Mouse (Mus musculus): ENCODE measurements around the gene Sdf2. TPM values are rescaled to one million over a fixed set of nuclear protein-coding genes. Genes with fewer than 3 reads are reported as not detected.

The Sdf2 gene
- polyA plus RNA-seq, 1 experiment from 2014 or later, result 110 TPM

- H3K4me2 ChIP-seq (ENCODE audit: low read length), result no peak overlapping the region
- H3K9ac ChIP-seq (ENCODE audit: low read depth, low read length), result no peak overlapping the region
- no peak overlapping the region for H3K4me3 ChIP-seq (ENCODE audit: low read length)
- H3K27me3 ChIP-seq (replicated peaks; ENCODE audit: control insufficient read depth, insufficient read depth, low read length), result no peaks in the 10 kb centered on the region
- 96% methylated on average over 14 of the region's 14 CpGs for WGBS
- ATAC-seq, result no peak
- peaks cover 70% of the 10 kb centered on the region for H3K36me3 ChIP-seq (ENCODE audit: control insufficient read depth, insufficient read depth, low read length)
- no peaks in the 10 kb centered on the region for H3K9me3 ChIP-seq (ENCODE audit: control insufficient read depth, low read length)
- no peaks in the 10 kb centered on the region for H3K4me1 ChIP-seq (ENCODE audit: control insufficient read depth, insufficient read depth, low read depth, low read length)
- no peak overlapping the region for H3K27ac ChIP-seq (ENCODE audit: low read depth, low read length)
These were observed 32.3 kb upstream of the Sdf2 start for GRCm38 (mm10) chr11:78213086-78213817.

DNA sequence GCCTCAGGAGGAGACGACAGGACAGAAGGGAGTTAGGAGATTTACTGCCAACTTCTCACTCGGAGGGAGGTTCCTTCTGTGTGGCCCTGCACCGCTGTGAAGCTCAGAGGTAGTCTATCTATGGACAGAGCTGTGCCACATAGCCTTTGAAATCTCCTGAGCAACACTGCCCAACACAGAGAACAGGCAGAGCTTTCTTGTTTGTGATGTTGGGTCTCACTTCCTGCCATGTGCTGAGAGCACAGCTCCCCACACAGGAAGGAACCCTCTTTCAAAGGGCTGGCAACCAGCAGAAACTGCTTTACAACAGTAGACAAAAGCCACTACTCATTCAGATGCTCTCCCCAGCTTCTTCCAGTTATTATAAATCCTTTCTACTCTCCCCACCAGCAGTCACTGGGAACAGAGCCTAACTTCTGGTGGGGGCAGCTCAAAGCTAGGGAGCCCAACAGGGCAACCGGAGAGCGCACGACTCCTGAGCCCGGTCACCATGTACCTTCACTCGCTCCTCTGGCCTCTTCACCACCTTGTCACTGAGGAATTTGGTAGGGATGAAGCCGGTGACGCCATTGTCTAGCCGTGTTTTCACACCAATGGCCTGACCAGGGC, 29.7 kb upstream of the Sdf2 start:
- WGBS, result 84% methylated on average over 11 of the region's 11 CpGs
- H3K9me3 ChIP-seq (ENCODE audit: control insufficient read depth, low read length), result no peaks in the 10 kb centered on the region
- peak; percentile 95 for ATAC-seq
- peaks cover 64% of the 10 kb centered on the region for H3K36me3 ChIP-seq (ENCODE audit: control insufficient read depth, insufficient read depth, low read length)
- H3K27me3 ChIP-seq (replicated peaks; ENCODE audit: control insufficient read depth, insufficient read depth, low read length), result no peaks in the 10 kb centered on the region
- H3K4me2 ChIP-seq (ENCODE audit: low read length), result no peak overlapping the region
- H3K9ac ChIP-seq (ENCODE audit: low read depth, low read length), result no peak overlapping the region
- no peak overlapping the region for H3K4me3 ChIP-seq (ENCODE audit: low read length)
- H3K4me1 ChIP-seq (ENCODE audit: control insufficient read depth, insufficient read depth, low read depth, low read length), result no peaks in the 10 kb centered on the region
- peak overlapping the region; percentile 39; the same call in 1 of the 2 replicates for H3K27ac ChIP-seq (ENCODE audit: low read depth, low read length)

GRCm38 (mm10) chr11:78223586-78223985, 22.0 kb upstream of the Sdf2 start:
- Histone ChIP-seq H3K4me1 (ENCODE audit: control insufficient read depth, insufficient read depth, low read depth, low read length) (no peaks in the 10 kb centered on the region), H3K9ac (ENCODE audit: low read depth, low read length) (no peak overlapping the region), H3K36me3 (ENCODE audit: control insufficient read depth, insufficient read depth, low read length) (peaks cover 77% of the 10 kb centered on the region), H3K9me3 (ENCODE audit: control insufficient read depth, low read length) (no peaks in the 10 kb centered on the region), H3K27ac (ENCODE audit: low read depth, low read length) (no peak overlapping the region), H3K4me2 (ENCODE audit: low read length) (no peak overlapping the region), H3K4me3 (ENCODE audit: low read length) (no peak overlapping the region), H3K27me3 (replicated peaks; ENCODE audit: control insufficient read depth, insufficient read depth, low read length) (no peaks in the 10 kb centered on the region)
- WGBS, result 93% methylated on average over 4 of the region's 4 CpGs
- ATAC-seq, result no peak

GRCm38 (mm10) chr11:78231518-78231917, 14.0 kb upstream of the Sdf2 start:
- ATAC-seq, result no peak
- peaks cover 61% of the 10 kb centered on the region for H3K36me3 ChIP-seq (ENCODE audit: control insufficient read depth, insufficient read depth, low read length)
- no peaks in the 10 kb centered on the region for H3K4me1 ChIP-seq (ENCODE audit: control insufficient read depth, insufficient read depth, low read depth, low read length)
- H3K9ac ChIP-seq (ENCODE audit: low read depth, low read length), result no peak overlapping the region
- no peak overlapping the region for H3K27ac ChIP-seq (ENCODE audit: low read depth, low read length)
- 96% methylated on average over 6 of the region's 6 CpGs for WGBS
- no peaks in the 10 kb centered on the region for H3K9me3 ChIP-seq (ENCODE audit: control insufficient read depth, low read length)
- H3K27me3 ChIP-seq (replicated peaks; ENCODE audit: control insufficient read depth, insufficient read depth, low read length), result no peaks in the 10 kb centered on the region
- no peak overlapping the region for H3K4me2 ChIP-seq (ENCODE audit: low read length)
- no peak overlapping the region for H3K4me3 ChIP-seq (ENCODE audit: low read length)

DNA sequence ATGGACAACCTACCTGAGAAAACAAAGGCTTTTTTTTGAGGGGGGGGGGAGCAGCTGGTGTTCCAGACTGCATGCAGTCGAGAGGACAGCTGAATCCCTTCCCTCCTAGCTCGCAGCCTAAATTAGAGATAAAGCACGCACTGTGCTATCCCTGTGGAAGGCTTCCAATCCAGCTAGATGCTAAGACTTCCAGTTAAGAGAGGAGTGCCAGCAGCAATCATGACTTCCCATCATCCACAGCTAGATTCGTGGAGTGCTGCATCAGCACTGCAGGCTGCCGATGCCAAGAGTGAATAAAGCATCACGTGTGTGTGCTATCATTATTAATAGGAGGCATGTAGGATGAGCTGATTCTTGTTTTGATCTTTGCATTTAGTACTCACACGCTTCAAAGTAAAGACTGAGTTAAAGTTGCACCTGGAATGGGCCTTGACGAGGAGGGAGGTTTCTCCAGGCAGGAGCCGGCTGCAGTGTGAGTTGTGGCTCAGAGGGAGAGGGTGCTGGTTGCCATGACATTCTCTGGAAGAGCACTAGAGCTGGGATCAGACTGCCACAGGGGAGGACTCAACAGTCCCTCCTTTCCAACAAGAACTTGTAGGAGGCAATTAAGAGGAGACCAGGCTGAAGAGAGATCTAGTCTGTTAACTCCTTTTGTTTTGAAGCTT, 5.2 kb upstream of the Sdf2 start:
- Histone ChIP-seq H3K36me3 (ENCODE audit: control insufficient read depth, insufficient read depth, low read length) (peaks cover 6% of the 10 kb centered on the region; the same call in 1 of the 2 replicates), H3K4me1 (ENCODE audit: control insufficient read depth, insufficient read depth, low read depth, low read length) (peaks cover 18% of the 10 kb centered on the region), H3K4me2 (ENCODE audit: low read length) (peak overlapping the region; percentile 21), H3K9ac (ENCODE audit: low read depth, low read length) (no peak overlapping the region), H3K9me3 (ENCODE audit: control insufficient read depth, low read length) (no peaks in the 10 kb centered on the region), H3K27me3 (replicated peaks; ENCODE audit: control insufficient read depth, insufficient read depth, low read length) (no peaks in the 10 kb centered on the region), H3K27ac (ENCODE audit: low read depth, low read length) (no peak overlapping the region), H3K4me3 (ENCODE audit: low read length) (no peak overlapping the region)
- ATAC-seq, result peak; percentile 11; the same call in 1 of the 2 replicates
- 81% methylated on average over 9 of the region's 9 CpGs for WGBS

DNA sequence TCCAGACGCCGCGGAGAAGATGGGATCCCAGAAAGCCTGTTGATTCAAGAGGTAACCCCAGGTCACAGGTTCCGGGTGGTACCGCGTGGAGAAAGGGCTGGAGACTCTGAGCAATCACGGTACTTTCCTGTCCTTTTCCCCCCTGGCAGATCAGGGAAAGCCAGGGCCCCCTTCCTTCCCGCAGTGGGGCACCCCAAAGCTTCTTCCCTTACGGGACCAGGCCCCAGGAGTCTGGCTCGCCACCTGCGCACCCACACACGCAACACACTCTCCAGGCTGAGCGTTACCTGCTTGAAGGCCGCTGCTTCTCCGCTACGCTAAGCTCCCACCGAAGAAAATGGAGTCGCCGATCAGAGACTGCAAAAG, 302 bp upstream of the Sdf2 start:
- WGBS, result under 1% methylated on average over 19 of the region's 19 CpGs
- ATAC-seq, result no peak; the same call in 1 of the 2 replicates

DNA sequence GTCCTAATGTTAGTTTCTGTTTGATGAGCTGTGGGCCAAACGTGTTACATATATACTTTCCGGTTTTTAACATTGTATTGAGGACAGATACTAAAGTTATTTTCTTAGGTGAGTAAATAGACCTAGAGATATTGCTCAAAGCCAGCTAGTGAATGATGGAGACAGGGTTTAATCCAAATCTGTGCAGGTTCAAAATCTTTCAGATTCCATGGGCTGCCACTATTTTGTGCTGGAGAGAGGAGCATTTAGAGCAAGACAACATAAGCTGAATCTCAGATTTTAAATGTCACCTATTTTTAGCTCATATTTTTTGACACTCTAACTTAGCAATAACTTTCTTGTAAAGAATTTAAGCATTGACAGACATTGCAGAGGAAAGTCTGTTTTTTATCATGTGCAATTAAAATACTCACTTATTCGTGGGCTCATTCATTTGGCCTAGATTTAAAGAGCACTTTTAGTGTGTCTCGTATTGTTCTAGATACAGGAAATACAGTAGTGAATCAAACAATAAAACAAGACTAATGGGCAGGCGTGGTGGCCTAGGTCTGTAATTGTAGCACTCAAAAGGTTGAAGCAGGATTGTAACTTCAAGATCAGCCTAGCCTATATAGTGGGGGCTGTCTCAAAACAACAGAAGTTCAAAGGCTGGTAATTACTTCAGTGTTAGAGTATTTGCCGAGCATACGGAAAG, 919 bp downstream of the Sdf2 start:
- peaks cover 38% of the 10 kb centered on the region for H3K4me1 ChIP-seq (ENCODE audit: control insufficient read depth, insufficient read depth, low read depth, low read length)

More for the DNA sequence above, 302 bp upstream of the Sdf2 start:
- H3K4me2 ChIP-seq (ENCODE audit: low read length), result peak overlapping the region; percentile 85
- peak overlapping the region; percentile 93 for H3K9ac ChIP-seq (ENCODE audit: low read depth, low read length)
- peak overlapping the region; percentile 99 for H3K4me3 ChIP-seq (ENCODE audit: low read length)
- no peaks in the 10 kb centered on the region for H3K27me3 ChIP-seq (replicated peaks; ENCODE audit: control insufficient read depth, insufficient read depth, low read length)
- H3K27ac ChIP-seq (ENCODE audit: low read depth, low read length), result peak overlapping the region; percentile 99
- H3K36me3 ChIP-seq (ENCODE audit: control insufficient read depth, insufficient read depth, low read length), result peaks cover 3% of the 10 kb centered on the region; the same call in 1 of the 2 replicates
- H3K9me3 ChIP-seq (ENCODE audit: control insufficient read depth, low read length), result no peaks in the 10 kb centered on the region
- peaks cover 38% of the 10 kb centered on the region for H3K4me1 ChIP-seq (ENCODE audit: control insufficient read depth, insufficient read depth, low read depth, low read length)

GRCm38 (mm10) chr11:78247012-78247348, 1.4 kb downstream of the Sdf2 start:
- H3K27me3 ChIP-seq (replicated peaks; ENCODE audit: control insufficient read depth, insufficient read depth, low read length), result no peaks in the 10 kb centered on the region
- WGBS, result 81% methylated on average over 3 of the region's 3 CpGs
- no peak for ATAC-seq

More for the DNA sequence above, 919 bp downstream of the Sdf2 start:
- H3K4me2 ChIP-seq (ENCODE audit: low read length), result peak overlapping the region; percentile 85
- 53% methylated on average over 7 of the region's 7 CpGs for WGBS
- peak overlapping the region; percentile 93 for H3K9ac ChIP-seq (ENCODE audit: low read depth, low read length)
- H3K4me3 ChIP-seq (ENCODE audit: low read length), result peak overlapping the region; percentile 99
- H3K36me3 ChIP-seq (ENCODE audit: control insufficient read depth, insufficient read depth, low read length), result no peaks in the 10 kb centered on the region; the same call in 1 of the 2 replicates
- no peaks in the 10 kb centered on the region for H3K9me3 ChIP-seq (ENCODE audit: control insufficient read depth, low read length)
- no peaks in the 10 kb centered on the region for H3K27me3 ChIP-seq (replicated peaks; ENCODE audit: control insufficient read depth, insufficient read depth, low read length)
- peak overlapping the region; percentile 99 for H3K27ac ChIP-seq (ENCODE audit: low read depth, low read length)
- ATAC-seq, result no peak

More at GRCm38 (mm10) chr11:78247012-78247348, 1.4 kb downstream of the Sdf2 start:
- H3K4me3 ChIP-seq (ENCODE audit: low read length), result no peak overlapping the region
- H3K36me3 ChIP-seq (ENCODE audit: control insufficient read depth, insufficient read depth, low read length), result no peaks in the 10 kb centered on the region; the same call in 1 of the 2 replicates
- no peaks in the 10 kb centered on the region for H3K9me3 ChIP-seq (ENCODE audit: control insufficient read depth, low read length)
- H3K27ac ChIP-seq (ENCODE audit: low read depth, low read length), result no peak overlapping the region
- H3K4me1 ChIP-seq (ENCODE audit: control insufficient read depth, insufficient read depth, low read depth, low read length), result peaks cover 38% of the 10 kb centered on the region
- no peak overlapping the region; the same call in 1 of the 2 replicates for H3K9ac ChIP-seq (ENCODE audit: low read depth, low read length)
- peak overlapping the region; percentile 85 for H3K4me2 ChIP-seq (ENCODE audit: low read length)
